Mouse (Mus musculus) MEL (cell line): ENCODE results near the gene Gm6020. TPM values are rescaled to one million over a fixed set of nuclear protein-coding genes. Genes with fewer than 3 reads are reported as not detected.

Experiments used
- DNase-seq: peaks from one replicate; pipeline ENCODE4 v3.0.0; 2011; ENCODE audit warnings: low read depth, low spot score
- H3K27ac ChIP-seq: 2 replicates; pipeline ENCODE4 v1.5.1; 2012; ENCODE audit warnings: low read depth, mild to moderate bottlenecking, control low read depth, low read length, moderate library complexity; ENCODE audit not compliant: control insufficient read depth
- H3K27me3 ChIP-seq, 2 experiments: fragments of 150-350 bp in 1 of 2; sonication (generic) in 1 of 2; 2 replicates each; pipeline ENCODE4 v1.6.1; 2012; ENCODE audit warnings: low read length in 2 of 2, mild to moderate bottlenecking in 2 of 2, improper control_type of control experiment in 1 of 2, moderate library complexity in 1 of 2; ENCODE audit not compliant: insufficient read depth in 2 of 2, control insufficient read depth in 1 of 2
- H3K36me3 ChIP-seq, 2 experiments: 2 replicates each; pipeline ENCODE4 v1.6.1; 2012 to 2014; ENCODE audit warnings: low read length in 2 of 2, improper control_type of control experiment in 1 of 2, inconsistent platforms in 1 of 2, mild to moderate bottlenecking in 1 of 2; ENCODE audit not compliant: insufficient read depth in 2 of 2, control insufficient read depth in 1 of 2
- H3K4me1 ChIP-seq, 2 experiments: fragments of 150-350 bp in 1 of 2; sonication (generic) in 1 of 2; 2 replicates each; pipeline ENCODE4 v1.6.1; 2012; ENCODE audit warnings: low read length in 2 of 2, improper control_type of control experiment in 1 of 2, mild to moderate bottlenecking in 1 of 2; ENCODE audit not compliant: insufficient read depth in 2 of 2, control insufficient read depth in 1 of 2
- H3K4me3 ChIP-seq, 2 experiments: fragments of 150-350 bp in 1 of 2; sonication (generic) in 1 of 2; 2 replicates each; pipeline ENCODE4 v1.5.1; 2012; ENCODE audit warnings: low read depth in 2 of 2, low read length in 2 of 2, mild to moderate bottlenecking in 2 of 2, moderate library complexity in 2 of 2, control low read depth in 1 of 2, improper control_type of control experiment in 1 of 2; ENCODE audit not compliant: control insufficient read depth in 1 of 2, insufficient read depth in 1 of 2
- H3K79me2 ChIP-seq: 2 replicates; pipeline ENCODE4 v1.6.1; 2012; ENCODE audit warnings: mild to moderate bottlenecking, low read length, moderate library complexity; ENCODE audit not compliant: control insufficient read depth, poor library complexity, insufficient read depth
- H3K9ac ChIP-seq: 2 replicates; pipeline ENCODE4 v1.6.1; 2012; ENCODE audit warnings: low read depth, mild to moderate bottlenecking, control low read depth, low read length, moderate library complexity; ENCODE audit not compliant: control insufficient read depth, poor library complexity, severe bottlenecking
- H3K9me3 ChIP-seq: fragments of 150-350 bp; sonication (generic); replicated peaks from 2 replicates; pipeline ENCODE4 v1.6.1; 2012; ENCODE audit warnings: mild to moderate bottlenecking, low read length, improper control_type of control experiment, moderate library complexity; ENCODE audit not compliant: insufficient read depth
- BHLHE40 ChIP-seq: IDR thresholded peaks from 2 replicates; pipeline ENCODE4 v1.6.1; 2012; ENCODE audit warnings: low read depth, mild to moderate bottlenecking, inconsistent platforms, low read length, improper control_type of control experiment, borderline replicate concordance
- ELF1 ChIP-seq: IDR thresholded peaks from 2 replicates; pipeline ENCODE4 v1.6.1; 2014; ENCODE audit warnings: low read depth, mild to moderate bottlenecking, inconsistent platforms, low read length, improper control_type of control experiment, moderate library complexity
- EP300 ChIP-seq, 2 experiments: IDR thresholded peaks; 2 replicates each; pipeline ENCODE4 v1.6.1; 2011; ENCODE audit warnings: improper control_type of control experiment in 2 of 2, low read length in 2 of 2, low read depth in 1 of 2, mild to moderate bottlenecking in 1 of 2
- GABPA ChIP-seq: IDR thresholded peaks from 2 replicates; pipeline ENCODE4 v1.6.1; 2012; ENCODE audit warnings: low read depth, mild to moderate bottlenecking, inconsistent platforms, low read length, improper control_type of control experiment, moderate library complexity
- JUND ChIP-seq: IDR thresholded peaks from 2 replicates; pipeline ENCODE4 v1.6.1; 2011; ENCODE audit warnings: low read depth, mild to moderate bottlenecking, improper control_type of control experiment, low read length
- MAFK ChIP-seq: IDR thresholded peaks from 2 replicates; pipeline ENCODE4 v1.6.1; 2011; ENCODE audit warnings: low read depth, mild to moderate bottlenecking, low read length, improper control_type of control experiment, borderline replicate concordance
- MAX ChIP-seq: IDR thresholded peaks from 2 replicates; pipeline ENCODE4 v1.6.1; 2011; ENCODE audit warnings: low read length, improper control_type of control experiment
- MAZ ChIP-seq: IDR thresholded peaks from 2 replicates; pipeline ENCODE4 v1.6.1; 2012; ENCODE audit warnings: low read depth, mild to moderate bottlenecking, inconsistent platforms, low read length, improper control_type of control experiment
- MYB ChIP-seq: IDR thresholded peaks from 2 replicates; pipeline ENCODE4 v1.6.1; 2011; ENCODE audit warnings: mild to moderate bottlenecking, low read depth, low read length, improper control_type of control experiment
- RAD21 ChIP-seq: IDR thresholded peaks from 2 replicates; pipeline ENCODE4 v1.6.1; 2011; ENCODE audit warnings: mild to moderate bottlenecking, low read depth, low read length, improper control_type of control experiment
- RCOR1 ChIP-seq: IDR thresholded peaks from 2 replicates; pipeline ENCODE4 v1.6.1; 2012; ENCODE audit warnings: low read depth, mild to moderate bottlenecking, inconsistent platforms, low read length, improper control_type of control experiment
- SIN3A ChIP-seq: IDR thresholded peaks from 2 replicates; pipeline ENCODE4 v1.6.1; 2012; ENCODE audit warnings: low read length, improper control_type of control experiment, inconsistent platforms
- TAL1 ChIP-seq: IDR thresholded peaks from 2 replicates; pipeline ENCODE4 v1.6.1; 2012; ENCODE audit warnings: mild to moderate bottlenecking, inconsistent platforms, low read length, moderate library complexity, mixed read lengths
- TCF12 ChIP-seq: IDR thresholded peaks from 2 replicates; pipeline ENCODE4 v1.6.1; 2014; ENCODE audit warnings: low read depth, mild to moderate bottlenecking, inconsistent platforms, low read length, improper control_type of control experiment, moderate library complexity
- USF1 ChIP-seq: IDR thresholded peaks from 2 replicates; pipeline ENCODE4 v1.6.1; 2014; ENCODE audit warnings: low read depth, mild to moderate bottlenecking, inconsistent platforms, low read length, improper control_type of control experiment, moderate library complexity
- ZNF384 ChIP-seq: IDR thresholded peaks from 2 replicates; pipeline ENCODE4 v1.6.1; 2012; ENCODE audit warnings: low read depth, mild to moderate bottlenecking, inconsistent platforms, low read length, improper control_type of control experiment
- polyA plus RNA-seq, 2 experiments: library from polyadenylated mRNA; stranded (reverse) in 1 of 2; unstranded in 1 of 2; fragments of >175 nt in 1 of 2; fragments of >200 nt in 1 of 2; gene quantifications; 2 replicates each; pipeline versions ENCODE4 v1.2.1 to v1.2.4; 2012; ENCODE audit warnings: low replicate concordance in 2 of 2, low read depth in 1 of 2; ENCODE audit not compliant: insufficient read length in 2 of 2, insufficient read depth in 1 of 2, missing spikeins in 1 of 2
- total RNA-seq: library from RNA; depleted of rRNA; stranded (reverse); fragments of 300-350 nt; gene quantifications from 2 replicates; pipeline ENCODE4 v1.2.3, GENCODE M21; 2012

The Gm6020 gene
- total and polyA plus RNA-seq, 3 experiments: not detected

DNA sequence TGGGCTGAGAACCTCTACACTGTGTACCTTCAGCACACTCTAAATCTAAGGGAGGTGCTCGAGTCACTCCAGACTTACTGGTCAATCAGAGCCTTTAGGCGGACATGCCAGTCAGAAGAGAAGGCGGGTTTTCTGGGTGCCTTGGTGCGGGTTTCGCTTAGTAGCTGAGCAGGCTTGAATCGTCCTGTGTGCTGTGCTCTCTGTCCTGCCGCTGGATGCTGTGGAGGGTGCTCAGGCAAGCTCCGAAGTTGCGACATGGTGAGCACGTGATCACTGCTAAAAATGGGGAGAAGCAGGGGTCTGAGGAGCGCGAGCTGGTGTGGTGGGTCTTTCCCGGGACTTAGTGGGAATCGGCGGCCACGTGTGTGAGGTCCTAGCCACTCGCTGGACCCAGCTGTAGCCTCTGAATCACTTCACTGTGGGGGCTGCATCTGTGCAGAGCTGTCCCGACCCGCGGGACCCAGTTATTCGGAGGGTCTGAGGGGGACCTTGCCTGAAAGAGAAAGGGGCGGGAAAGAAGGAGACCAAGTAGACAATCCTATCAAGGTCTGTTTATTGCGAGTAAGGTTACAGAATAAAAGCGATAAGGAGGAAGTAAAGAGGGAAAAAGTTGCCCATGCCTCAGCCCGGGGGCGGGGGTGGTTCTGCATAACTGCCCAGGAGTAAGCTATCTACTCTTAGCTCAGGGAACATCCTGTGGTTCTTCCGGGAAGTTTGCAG, 31.8 kb upstream of the Gm6020 start:
- TF ChIP-seq MAFK (no peak), EP300 (IDR thresholded peaks at IDR 0.05; ENCODE audit: low read depth in 1 of 2, low read length in 2 of 2) (0 out of 4 replicates have a peak, but pooled peaks of 1 of the 2 experiments have one; percentile 14), MAZ (no peak), ELF1 (no peak)
- H3K36me3 ChIP-seq: no peaks in the 10 kb centered on the region
- no peak overlapping the region for H3K9ac ChIP-seq
- DNase-seq: no peak
- no peak overlapping the region for H3K27ac ChIP-seq
- H3K79me2 ChIP-seq: no peaks in the 10 kb centered on the region
- H3K4me1 ChIP-seq: 0 out of 4 replicates have a peak, but pooled peaks cover 0 to 3% of the 10 kb centered on the region in 2 experiments
- H3K9me3 ChIP-seq: no peaks in the 10 kb centered on the region
- H3K27me3 ChIP-seq: peaks cover 0 to 3% of the 10 kb centered on the region in 2 experiments; a peak in 1 of 4 replicates
- H3K4me3 ChIP-seq: no peak overlapping the region

DNA sequence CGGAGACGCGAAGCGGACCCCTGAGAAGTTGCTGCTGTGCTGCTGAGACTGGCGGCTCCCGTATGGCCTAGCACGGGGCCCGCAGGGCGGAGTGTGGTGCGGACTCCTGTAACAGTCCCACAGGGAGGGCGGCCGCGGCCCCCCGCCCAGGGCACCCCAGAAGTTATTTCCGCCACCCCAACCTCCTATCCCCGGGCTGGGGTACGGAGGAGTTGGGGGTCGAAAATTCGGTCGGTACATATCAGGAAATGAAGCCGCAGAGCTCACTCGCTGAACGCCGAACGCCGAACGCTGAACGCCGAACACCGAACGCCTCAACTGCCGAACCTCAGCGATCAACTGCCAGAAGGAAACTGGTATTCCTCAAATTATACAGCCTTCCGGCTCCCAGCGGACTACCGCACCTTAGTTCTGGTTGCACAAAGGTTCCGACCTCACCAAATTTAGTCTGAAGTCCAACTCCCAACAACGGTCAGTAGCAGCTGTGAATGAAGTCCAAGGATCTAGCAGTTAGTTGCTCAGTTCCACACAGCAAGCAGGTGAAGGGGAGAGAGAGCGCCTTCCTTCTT, 7.8 kb upstream of the Gm6020 start, which contains the start of gene Gm7102:
Gene Gm7102, minus strand, starts transcription at position 554 of the 569 bp plus-strand sequence.
- H3K36me3 ChIP-seq: 0 out of 4 replicates have a peak, but pooled peaks cover 0 to 2% of the 10 kb centered on the region in 2 experiments
- no peaks in the 10 kb centered on the region for H3K4me1 ChIP-seq
- H3K27me3 ChIP-seq: no peaks in the 10 kb centered on the region
- H3K4me3 ChIP-seq: no peak within 1 kb of the TSS
- no peaks in the 10 kb centered on the region for H3K79me2 ChIP-seq
- no peak within 1 kb of the TSS for H3K9ac ChIP-seq
- no peak for DNase-seq
- H3K9me3 ChIP-seq: no peaks in the 10 kb centered on the region
- no peak for TF ChIP-seq TAL1
- no peak for TF ChIP-seq BHLHE40
- TF ChIP-seq MAX: no peak
- no peak for TF ChIP-seq MAFK
- no peak for TF ChIP-seq SIN3A
- no peak for TF ChIP-seq ZNF384
- no peak for TF ChIP-seq TCF12
- TF ChIP-seq RAD21: no peak
- TF ChIP-seq GABPA: no peak
- no peak for TF ChIP-seq MYB
- no peak for TF ChIP-seq JUND
- TF ChIP-seq RCOR1: no peak
- no peak for TF ChIP-seq EP300 (IDR thresholded peaks at IDR 0.05; ENCODE audit: low read depth in 1 of 2, low read length in 2 of 2)
- no peak for TF ChIP-seq USF1
- H3K27ac ChIP-seq: no peak within 1 kb of the TSS
